ENCODE assay signal across 17 mouse cellular contexts in the genomic region with DNA sequence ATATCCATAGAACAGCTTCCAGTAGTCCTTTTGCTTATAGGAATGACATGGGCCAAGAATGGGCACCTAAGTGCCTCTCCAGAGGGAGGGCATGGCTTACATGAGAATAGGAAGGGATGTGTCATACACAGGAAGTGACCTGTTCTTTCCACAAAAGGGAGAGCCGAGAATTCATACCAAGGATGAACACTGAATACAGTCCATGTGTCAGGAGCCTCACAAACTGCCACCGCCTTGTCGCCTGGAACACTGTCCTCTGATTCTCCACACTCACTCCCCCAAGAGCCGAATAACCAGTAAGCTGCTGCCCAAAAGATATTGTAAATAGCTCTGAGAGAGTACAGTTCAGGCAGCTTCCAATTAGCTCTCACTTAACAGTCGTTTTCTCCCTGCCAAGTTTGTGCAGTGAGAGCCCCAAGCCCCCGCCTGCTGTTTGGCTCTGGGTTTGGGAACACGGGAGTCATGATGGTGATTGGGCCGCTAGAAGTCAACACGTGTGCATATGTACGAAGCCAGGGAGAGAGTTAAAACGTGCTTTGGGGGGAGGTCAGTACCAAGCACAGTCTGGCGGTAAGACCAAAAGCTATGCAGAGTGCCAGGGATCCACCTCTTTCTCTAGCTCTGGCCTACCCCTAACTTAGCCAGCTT. TPM values are rescaled to one million over a fixed set of nuclear protein-coding genes. Genes with fewer than 3 reads are reported as not detected.
DNase-seq lines count a peak whose midpoint lies in the region; ATAC-seq and TF ChIP-seq lines count a peak whose summit lies in the region.
"Had no signal": no experiment of that assay in that cellular context is flagged by ENCODE, and none has a peak within 500 bp of the region (broad histone marks: within the 10 kb centered on the region; RNA-seq: fewer than 3 reads in every experiment).

No protein-coding gene starts in this region.

- WGBS in lung, embryonic 14.5 days = 49% methylated on average over 12 of the region's 12 CpGs
- WGBS in lung, adult 2 months = 60% methylated on average over 12 of the region's 12 CpGs
- WGBS in embryonic facial prominence, embryonic 15.5 days = 65% methylated on average over 12 of the region's 12 CpGs
- 27% methylated on average over 12 of the region's 12 CpGs for WGBS in heart, postnatal 0 days

- TF ChIP-seq CTCF in gastrocnemius, adult 2 months (IDR thresholded peaks at IDR 0.05) = no peak
- no peak for TF ChIP-seq CTCF in lung, embryonic 14.5 days (IDR thresholded peaks at IDR 0.05; ENCODE audit: low read depth)
- no peak for TF ChIP-seq CTCF in lung, adult 2 months (IDR thresholded peaks at IDR 0.05; ENCODE audit: insufficient read depth, low read length)
- no peak for TF ChIP-seq CTCF in heart, postnatal 0 days (IDR thresholded peaks at IDR 0.05; ENCODE audit: low read depth)

- DNase-seq in gastrocnemius, adult 2 months = peak; percentile 39
- DNase-seq in gastrocnemius, postnatal 4 days (ENCODE audit: low spot score in 2 of 2) = no peak
- peak; percentile 73 for DNase-seq in lung, embryonic 14.5 days
- no peak for DNase-seq in lung, adult 2 months
- peak; percentile 70 for DNase-seq in heart, postnatal 0 days (ENCODE audit: low spot score)
- DNase-seq in thymus, adult 18-20 months = no peak
- no peak for DNase-seq in urinary bladder, adult 18-20 months (ENCODE audit: low spot score in 2 of 2)
- DNase-seq: adrenal gland, postnatal 25 days; cerebellum, adult 8-10 months; gastrocnemius, postnatal 36 days; kidney, adult 9 months; layer of hippocampus, postnatal 36 days; liver, embryonic 13.5 days; thymus, postnatal 4 days had no signal

- no peak for TF ChIP-seq EP300 in heart, postnatal 0 days (IDR thresholded peaks at IDR 0.05; ENCODE audit: low read depth)

- ATAC-seq in lung, embryonic 14.5 days (ENCODE audit: insufficient read depth) = peak; percentile 53
- ATAC-seq in embryonic facial prominence, embryonic 15.5 days (ENCODE audit: insufficient number of reproducible peaks, low FRiP score, low TSS enrichment, low read depth) = no peak; the same call in 1 of the 2 replicates
- peak; percentile 80 for ATAC-seq in heart, postnatal 0 days (ENCODE audit: insufficient read depth, low read depth)
- ATAC-seq: Patski had no signal

- TF ChIP-seq POLR2A in lung, adult 2 months (IDR thresholded peaks at IDR 0.05; ENCODE audit: borderline replicate concordance, extremely low read depth, low read depth, low read length) = no peak

- no peaks in the 10 kb centered on the region for H3K9me3 ChIP-seq in lung, embryonic 14.5 days (ENCODE audit: low read depth, low read length)
- H3K9me3 ChIP-seq in embryonic facial prominence, embryonic 15.5 days (replicated peaks) = no peaks in the 10 kb centered on the region
- no peaks in the 10 kb centered on the region for H3K9me3 ChIP-seq in heart, postnatal 0 days (replicated peaks; ENCODE audit: control insufficient read depth, low read length)
- H3K9me3 ChIP-seq: embryonic facial prominence, embryonic 13.5 days; liver, embryonic 13.5 days had no signal

- no peak overlapping the region for H3K4me3 ChIP-seq in gastrocnemius, adult 2 months
- H3K4me3 ChIP-seq in lung, embryonic 14.5 days (ENCODE audit: low read depth, low read length) = no peak overlapping the region
- H3K4me3 ChIP-seq in lung, adult 2 months (replicated peaks; ENCODE audit: extremely low read depth, low read depth, low read length) = no peak overlapping the region
- no peak overlapping the region for H3K4me3 ChIP-seq in embryonic facial prominence, embryonic 15.5 days (replicated peaks)
- no peak overlapping the region for H3K4me3 ChIP-seq in heart, postnatal 0 days (ENCODE audit: low read depth, low read length)
- H3K4me3 ChIP-seq: embryonic facial prominence, embryonic 13.5 days; liver, embryonic 13.5 days had no signal

- H3K36me3 ChIP-seq in lung, embryonic 14.5 days (ENCODE audit: insufficient read depth) = peaks cover 25% of the 10 kb centered on the region; the same call in 1 of the 2 replicates
- H3K36me3 ChIP-seq in embryonic facial prominence, embryonic 15.5 days = peaks cover 5% of the 10 kb centered on the region; the same call in 1 of the 2 replicates
- H3K36me3 ChIP-seq in heart, postnatal 0 days (replicated peaks; ENCODE audit: control insufficient read depth, insufficient read depth, low read length) = 0 out of 2 replicates have a peak, but pooled peaks cover 7% of the 10 kb centered on the region
- H3K36me3 ChIP-seq: liver, embryonic 13.5 days had no signal

- H3K9ac ChIP-seq in lung, embryonic 14.5 days = no peak overlapping the region
- H3K9ac ChIP-seq in embryonic facial prominence, embryonic 15.5 days = no peak overlapping the region
- no peak overlapping the region for H3K9ac ChIP-seq in heart, postnatal 0 days (replicated peaks; ENCODE audit: low read depth, low read length)
- H3K9ac ChIP-seq: embryonic facial prominence, embryonic 13.5 days; liver, embryonic 13.5 days had no signal

- H3K27me3 ChIP-seq in lung, embryonic 14.5 days (ENCODE audit: insufficient read depth, low read length) = no peaks in the 10 kb centered on the region
- no peaks in the 10 kb centered on the region for H3K27me3 ChIP-seq in embryonic facial prominence, embryonic 15.5 days
- H3K27me3 ChIP-seq in heart, postnatal 0 days (ENCODE audit: control insufficient read depth, insufficient read depth, low read length) = no peaks in the 10 kb centered on the region
- H3K27me3 ChIP-seq: embryonic facial prominence, embryonic 13.5 days; liver, embryonic 13.5 days; Patski had no signal

- H3K27ac ChIP-seq in gastrocnemius, adult 2 months = peak overlapping the region; percentile 35
- H3K27ac ChIP-seq in lung, embryonic 14.5 days (ENCODE audit: low read depth) = no peak overlapping the region
- H3K27ac ChIP-seq in embryonic facial prominence, embryonic 15.5 days (replicated peaks) = peak overlapping the region; percentile 4; the same call in 1 of the 2 replicates
- H3K27ac ChIP-seq in heart, postnatal 0 days (ENCODE audit: low read depth) = peak overlapping the region; percentile 74
- H3K27ac ChIP-seq: embryonic facial prominence, embryonic 13.5 days; liver, embryonic 13.5 days had no signal

- no peak overlapping the region for H3K4me2 ChIP-seq in lung, embryonic 14.5 days
- no peak overlapping the region for H3K4me2 ChIP-seq in embryonic facial prominence, embryonic 15.5 days (replicated peaks)
- peak overlapping the region; percentile 28; the same call in 1 of the 2 replicates for H3K4me2 ChIP-seq in heart, postnatal 0 days (ENCODE audit: low read depth, low read length)
- H3K4me2 ChIP-seq: embryonic facial prominence, embryonic 13.5 days; liver, embryonic 13.5 days had no signal

- peaks cover 1% of the 10 kb centered on the region for H3K4me1 ChIP-seq in lung, embryonic 14.5 days (ENCODE audit: insufficient read depth)
- H3K4me1 ChIP-seq in lung, adult 2 months (ENCODE audit: control insufficient read depth, insufficient read depth, low read length) = no peaks in the 10 kb centered on the region; the same call in none of the 2 replicates
- H3K4me1 ChIP-seq in embryonic facial prominence, embryonic 15.5 days = peaks cover 19% of the 10 kb centered on the region
- peaks cover 29% of the 10 kb centered on the region for H3K4me1 ChIP-seq in heart, postnatal 0 days (ENCODE audit: control insufficient read depth, insufficient read depth)
- H3K4me1 ChIP-seq: liver, embryonic 13.5 days had no signal

- intact Hi-C loops in gastrocnemius, adult 2 months (cut with DNase I) = loop anchor here (5.0 kb wide), 1 partner anchor 332 kb away; no protein-coding TSS in a partner anchor

RNA-seq across cellular contexts. Expression of a gene that starts 57.0 kb away (rescaled TPM):
- total RNA-seq in gastrocnemius, adult 2 months (2021) = 10 to 100 TPM; 16.9 to 29.3 TPM
- 10 to 100 TPM; 44.6 to 50.6 TPM for total RNA-seq in gastrocnemius, postnatal 4 days (2021)
- 48.8 TPM in 2 replicates for polyA plus RNA-seq in lung, embryonic 14.5 days (2014; fragmentation: Nextera tagmentation; extraction: Ambion mirVana)
- polyA plus RNA-seq in lung, adult 2 months (2012; rRNA removed) = 45.2 and 56.8 TPM in 2 replicates
- 29.5 and 33.3 TPM in 2 replicates for polyA plus RNA-seq in embryonic facial prominence, embryonic 15.5 days (2015; fragmentation: Nextera tagmentation; extraction: Ambion mirVana)
- total RNA-seq in heart, postnatal 0 days (2014; rRNA removed; ENCODE audit: low replicate concordance) = 31.3 and 42.9 TPM in 2 replicates
- polyA plus RNA-seq in heart, postnatal 0 days (2015; fragmentation: Nextera tagmentation; extraction: Ambion mirVana) = 15.7 and 17.1 TPM in 2 replicates

Comparison
In these comparisons a context has a peak if more than half of its experiments do, and no peak if none do; other contexts are left out.
1. DNase-seq: peak in gastrocnemius, adult 2 months (single experiment), lung, embryonic 14.5 days (single experiment) and heart, postnatal 0 days (single experiment); none in gastrocnemius, postnatal 4 days (0 of 2), lung, adult 2 months (single experiment), thymus, adult 18-20 months (0 of 2) and urinary bladder, adult 18-20 months (0 of 2).